Mouse (Mus musculus): ENCODE data around the gene Celsr3.

DNA sequence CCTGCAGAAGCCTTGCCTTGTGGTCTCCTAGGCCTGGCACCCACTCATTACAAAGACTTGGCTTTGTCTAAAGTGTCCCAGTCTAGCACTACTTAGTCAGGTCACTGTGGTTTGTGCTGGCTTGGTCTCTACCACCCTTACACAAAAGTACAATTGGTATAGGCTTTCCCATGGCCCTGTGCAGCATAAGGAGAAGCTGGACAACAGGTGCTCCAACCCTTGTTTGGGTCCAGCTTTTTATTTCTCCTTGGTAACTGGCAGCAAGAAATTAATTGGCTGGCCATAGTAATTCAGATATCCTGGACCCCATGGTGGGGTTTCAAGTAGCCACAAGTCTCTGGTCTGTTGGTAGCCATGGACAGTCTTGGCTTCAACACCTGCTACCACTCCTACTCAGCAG, 19.7 kb upstream of the Celsr3 start:
- TF ChIP-seq CTCF (IDR thresholded peaks at IDR 0.05; ENCODE audit: low read depth, low read length) (no peak), TAL1 (conservative IDR thresholded peaks at IDR 0.05; ENCODE audit: low read depth, low read length) (no peak), GATA1 (IDR thresholded peaks at IDR 0.05; ENCODE audit: borderline replicate concordance, low read length) (no peak), POLR2AphosphoS5 (IDR thresholded peaks at IDR 0.05; ENCODE audit: insufficient replicate concordance, low read depth, low read length) (no peak)
